Mouse (Mus musculus): ENCODE data around the gene Gm37240.

Gm37240 gene

GRCm38 (mm10) chr3:84841271-84841670 is 1046.0 kb downstream of the Gm37240 start:
- ATAC-seq (ENCODE audit: low TSS enrichment), result no peak

- ATAC-seq (ENCODE audit: low TSS enrichment), result no peak
These were observed 1047.8 kb downstream of the Gm37240 start for GRCm38 (mm10) chr3:84839499-84839898.

GRCm38 (mm10) chr3:84837984-84838383 is 1049.3 kb downstream of the Gm37240 start:
- ATAC-seq (ENCODE audit: low TSS enrichment), result no peak

- no peak for ATAC-seq (ENCODE audit: low TSS enrichment)
These were observed 1051.3 kb downstream of the Gm37240 start for GRCm38 (mm10) chr3:84836029-84836428.

GRCm38 (mm10) chr3:84829366-84829765 is 1058.0 kb downstream of the Gm37240 start:
- ATAC-seq (ENCODE audit: low TSS enrichment), result no peak

- no peak for ATAC-seq (ENCODE audit: low TSS enrichment)
These were observed 1059.7 kb downstream of the Gm37240 start for GRCm38 (mm10) chr3:84827617-84828016.

- no peak for ATAC-seq (ENCODE audit: low TSS enrichment)
These were observed 1060.4 kb downstream of the Gm37240 start for GRCm38 (mm10) chr3:84826938-84827337.

GRCm38 (mm10) chr3:84826405-84826804 is 1060.9 kb downstream of the Gm37240 start:
- ATAC-seq (ENCODE audit: low TSS enrichment), result no peak

- ATAC-seq (ENCODE audit: low TSS enrichment), result no peak
These were observed 1061.3 kb downstream of the Gm37240 start for GRCm38 (mm10) chr3:84825990-84826389.

- ATAC-seq (ENCODE audit: low TSS enrichment), result no peak
These were observed 1066.6 kb downstream of the Gm37240 start for GRCm38 (mm10) chr3:84820654-84821201.

GRCm38 (mm10) chr3:84816951-84817350 is 1070.4 kb downstream of the Gm37240 start:
- ATAC-seq (ENCODE audit: low TSS enrichment), result no peak

- peak; percentile 44 for ATAC-seq (ENCODE audit: low TSS enrichment)
These were observed 1071.9 kb downstream of the Gm37240 start for GRCm38 (mm10) chr3:84815461-84815860.

- ATAC-seq (ENCODE audit: low TSS enrichment), result peak; percentile 59; the same call in 1 of the 2 replicates
These were observed 1072.4 kb downstream of the Gm37240 start, which contains the start of gene Fbxw7 for GRCm38 (mm10) chr3:84814762-84815381. Gene Fbxw7 (plus strand): TSS chr3:84815268.

- ATAC-seq (ENCODE audit: low TSS enrichment), result peak; percentile 93
These were observed 1073.1 kb downstream of the Gm37240 start for GRCm38 (mm10) chr3:84814157-84814761.

- peak; percentile 31; the same call in 1 of the 2 replicates for ATAC-seq (ENCODE audit: low TSS enrichment)
These were observed 1073.7 kb downstream of the Gm37240 start for GRCm38 (mm10) chr3:84813436-84814156.

- ATAC-seq (ENCODE audit: low TSS enrichment), result no peak
These were observed 1076.5 kb downstream of the Gm37240 start for GRCm38 (mm10) chr3:84810803-84811202.

- ATAC-seq (ENCODE audit: low TSS enrichment), result no peak
These were observed 1078.4 kb downstream of the Gm37240 start for GRCm38 (mm10) chr3:84808906-84809305.

GRCm38 (mm10) chr3:84807826-84808225 is 1079.5 kb downstream of the Gm37240 start:
- no peak for ATAC-seq (ENCODE audit: low TSS enrichment)

- ATAC-seq (ENCODE audit: low TSS enrichment), result no peak
These were observed 1081.1 kb downstream of the Gm37240 start for GRCm38 (mm10) chr3:84806206-84806605.

- ATAC-seq (ENCODE audit: low TSS enrichment), result no peak
These were observed 1083.3 kb downstream of the Gm37240 start for GRCm38 (mm10) chr3:84804036-84804435.

- no peak for ATAC-seq (ENCODE audit: low TSS enrichment)
These were observed 1099.4 kb downstream of the Gm37240 start for GRCm38 (mm10) chr3:84787914-84788313.

GRCm38 (mm10) chr3:84776084-84776483 is 1111.2 kb downstream of the Gm37240 start:
- no peak for ATAC-seq (ENCODE audit: low TSS enrichment)

- ATAC-seq (ENCODE audit: low TSS enrichment), result no peak
These were observed 1111.7 kb downstream of the Gm37240 start for GRCm38 (mm10) chr3:84775577-84775976.
